Mouse (Mus musculus) embryonic facial prominence, embryonic 10.5 days (tissue): ENCODE measurements at regions not wholly inside any gene's neighbourhood (a gene's known extent, or its start where the extent isn't known, plus 50 kb on each side); places are given as distances from the start of the nearest gene placed in this dataset.
"Not testable (repeated sequence)": the region's sequence is repeated elsewhere in the genome, so short reads cannot be mapped to it uniquely, and the experiment has no call there.

Experiments
- DNase-seq: peaks from one replicate; pipeline ENCODE4 v3.0.0-alpha.2; 2017; ENCODE audit warnings: low spot score
- H3K27ac ChIP-seq: fragments of 300-500 bp; sonication (generic); replicated peaks from 2 replicates; pipeline ENCODE4 v1.5.1; 2016; ENCODE audit warnings: mild to moderate bottlenecking
- H3K27me3 ChIP-seq: fragments of 300-500 bp; sonication (generic); replicated peaks from 2 replicates; pipeline ENCODE4 v1.6.1; 2016; ENCODE audit warnings: low read depth, mild to moderate bottlenecking; ENCODE audit not compliant: poor library complexity, severe bottlenecking
- H3K36me3 ChIP-seq: fragments of 300-500 bp; sonication (generic); replicated peaks from 2 replicates; pipeline ENCODE4 v1.6.1; 2016; ENCODE audit warnings: mild to moderate bottlenecking, moderate library complexity
- H3K4me1 ChIP-seq: fragments of 300-500 bp; sonication (generic); 2 replicates; pipeline ENCODE4 v1.6.1; 2016
- H3K4me3 ChIP-seq: fragments of 300-500 bp; sonication (generic); 2 replicates; pipeline ENCODE4 v1.5.1; 2016; ENCODE audit warnings: mild to moderate bottlenecking, moderate library complexity
- H3K9me3 ChIP-seq: fragments of 300-500 bp; sonication (generic); 2 replicates; pipeline ENCODE4 v1.6.1; 2016; ENCODE audit warnings: mild to moderate bottlenecking
- WGBS: fragments of 180-500 bp; shearing (Covaris S2); methylation state at CpG from one replicate; pipeline ENCODE4 v1.1.7; 2016; 5-methylcytosine and 5-hydroxymethylcytosine counted together

- no peaks in the 10 kb centered on the region for H3K9me3 ChIP-seq
- DNase-seq, result no peak
- 40% methylated on average over 1 of the region's 1 CpGs for WGBS
- no peaks in the 10 kb centered on the region for H3K27me3 ChIP-seq
- no peaks in the 10 kb centered on the region for H3K36me3 ChIP-seq
- H3K4me3 ChIP-seq, result no peak overlapping the region
- no peak overlapping the region for H3K27ac ChIP-seq
- H3K4me1 ChIP-seq, result no peaks in the 10 kb centered on the region
Observed at GRCm38 (mm10) chr12:113413996-113414395, 75.3 kb upstream of the Adam6b start.

- H3K36me3 ChIP-seq, result no peaks in the 10 kb centered on the region
Observed at GRCm38 (mm10) chr12:113417521-113417920, 71.8 kb upstream of the Adam6b start.

GRCm38 (mm10) chr12:113418731-113419402 lies 70.4 kb upstream of the Adam6b start:
- WGBS, result 85% methylated on average over 5 of the region's 5 CpGs
- no peaks in the 10 kb centered on the region; the same call in 1 of the 2 replicates for H3K9me3 ChIP-seq
- DNase-seq, result no peak
- H3K27ac ChIP-seq, result no peak overlapping the region
- H3K27me3 ChIP-seq, result no peaks in the 10 kb centered on the region
- H3K4me3 ChIP-seq, result no peak overlapping the region
- no peaks in the 10 kb centered on the region for H3K4me1 ChIP-seq
- no peaks in the 10 kb centered on the region for H3K36me3 ChIP-seq

More at GRCm38 (mm10) chr12:113417521-113417920, 71.8 kb upstream of the Adam6b start:
- no peak for DNase-seq
- Histone ChIP-seq H3K27me3 (no peaks in the 10 kb centered on the region), H3K9me3 (no peaks in the 10 kb centered on the region), H3K4me3 (no peak overlapping the region), H3K27ac (no peak overlapping the region), H3K4me1 (no peaks in the 10 kb centered on the region)
- 72% methylated on average over 1 of the region's 1 CpGs for WGBS

GRCm38 (mm10) chr12:113420721-113421305 lies 68.5 kb upstream of the Adam6b start:
- no peaks in the 10 kb centered on the region for H3K27me3 ChIP-seq
- 84% methylated on average over 9 of the region's 9 CpGs for WGBS

GRCm38 (mm10) chr12:113421716-113422595 lies 67.4 kb upstream of the Adam6b start:
- Histone ChIP-seq H3K36me3 (no peaks in the 10 kb centered on the region), H3K4me3 (no peak overlapping the region), H3K4me1 (no peaks in the 10 kb centered on the region), H3K27me3 (no peaks in the 10 kb centered on the region), H3K27ac (no peak overlapping the region), H3K9me3 (peaks cover 5% of the 10 kb centered on the region; the same call in 1 of the 2 replicates)
- 87% methylated on average over 16 of the region's 16 CpGs for WGBS
- DNase-seq, result no peak

More at GRCm38 (mm10) chr12:113420721-113421305, 68.5 kb upstream of the Adam6b start:
- no peak for DNase-seq
- Histone ChIP-seq H3K27ac (no peak overlapping the region), H3K4me1 (no peaks in the 10 kb centered on the region), H3K36me3 (no peaks in the 10 kb centered on the region), H3K9me3 (peaks cover 5% of the 10 kb centered on the region; the same call in 1 of the 2 replicates), H3K4me3 (no peak overlapping the region)

- Histone ChIP-seq H3K27me3 (no peaks in the 10 kb centered on the region), H3K36me3 (no peaks in the 10 kb centered on the region), H3K4me1 (no peaks in the 10 kb centered on the region), H3K4me3 (no peak overlapping the region), H3K9me3 (peaks cover 5% of the 10 kb centered on the region; the same call in 1 of the 2 replicates), H3K27ac (no peak overlapping the region)
- 80% methylated on average over 5 of the region's 5 CpGs for WGBS
- DNase-seq, result no peak
Observed at GRCm38 (mm10) chr12:113422736-113423254, 66.5 kb upstream of the Adam6b start.

- no peak overlapping the region for H3K27ac ChIP-seq
- no peaks in the 10 kb centered on the region for H3K36me3 ChIP-seq
- WGBS, result 87% methylated on average over 6 of the region's 6 CpGs
- no peak overlapping the region for H3K4me3 ChIP-seq
- peaks cover 5% of the 10 kb centered on the region; the same call in 1 of the 2 replicates for H3K9me3 ChIP-seq
- no peak for DNase-seq
- H3K4me1 ChIP-seq, result no peaks in the 10 kb centered on the region
- no peaks in the 10 kb centered on the region for H3K27me3 ChIP-seq
Observed at GRCm38 (mm10) chr12:113423736-113424597, 65.3 kb upstream of the Adam6b start.

GRCm38 (mm10) chr12:113424598-113425208 lies 64.6 kb upstream of the Adam6b start:
- H3K36me3 ChIP-seq, H3K4me1 ChIP-seq, DNase-seq, H3K9me3 ChIP-seq, H3K4me3 ChIP-seq, H3K27ac ChIP-seq, H3K27me3 ChIP-seq: not testable (repeated sequence)

GRCm38 (mm10) chr12:113425209-113426070 lies 63.9 kb upstream of the Adam6b start:
- 86% methylated on average over 8 of the region's 8 CpGs for WGBS

GRCm38 (mm10) chr12:113426636-113427035 lies 62.7 kb upstream of the Adam6b start:
- Histone ChIP-seq H3K36me3 (no peaks in the 10 kb centered on the region), H3K27ac (no peak overlapping the region), H3K9me3 (peaks cover 9% of the 10 kb centered on the region; the same call in 1 of the 2 replicates), H3K4me1 (no peaks in the 10 kb centered on the region), H3K4me3 (no peak overlapping the region), H3K27me3 (no peaks in the 10 kb centered on the region)
- WGBS, result 91% methylated on average over 4 of the region's 4 CpGs
- DNase-seq, result no peak

More at GRCm38 (mm10) chr12:113425209-113426070, 63.9 kb upstream of the Adam6b start:
- Histone ChIP-seq H3K4me1 (no peaks in the 10 kb centered on the region), H3K9me3 (peaks cover 5% of the 10 kb centered on the region; the same call in 1 of the 2 replicates), H3K27ac (no peak overlapping the region), H3K36me3 (no peaks in the 10 kb centered on the region), H3K27me3 (no peaks in the 10 kb centered on the region), H3K4me3 (no peak overlapping the region)
- no peak for DNase-seq

- Histone ChIP-seq H3K4me3 (no peak overlapping the region), H3K4me1 (no peaks in the 10 kb centered on the region), H3K27me3 (no peaks in the 10 kb centered on the region), H3K9me3 (peaks cover 9% of the 10 kb centered on the region; the same call in 1 of the 2 replicates), H3K27ac (no peak overlapping the region), H3K36me3 (no peaks in the 10 kb centered on the region)
- no peak for DNase-seq
- 79% methylated on average over 4 of the region's 4 CpGs for WGBS
Observed at GRCm38 (mm10) chr12:113427339-113427738, 62.0 kb upstream of the Adam6b start.
